Mouse (Mus musculus) embryonic fibroblast, embryonic 13.5 days (primary cell): ENCODE measurements around the gene Ccr4. TPM values are rescaled to one million over a fixed set of nuclear protein-coding genes. Genes with fewer than 3 reads are reported as not detected.

ENCODE experiments used
- H3K27ac ChIP-seq: 2 replicates; pipeline ENCODE4 v1.5.1; 2012; ENCODE audit warnings: low read length, control low read depth, inconsistent platforms; ENCODE audit not compliant: insufficient read depth
- H3K4me1 ChIP-seq: 2 replicates; pipeline ENCODE4 v1.6.1; 2011; ENCODE audit warnings: low read length; ENCODE audit not compliant: control insufficient read depth, insufficient read depth
- H3K4me3 ChIP-seq: 2 replicates; pipeline ENCODE4 v1.5.1; 2011; ENCODE audit warnings: mild to moderate bottlenecking, control low read depth, low read length; ENCODE audit not compliant: insufficient read depth
- CTCF ChIP-seq: IDR thresholded peaks from 2 replicates; pipeline ENCODE4 v1.5.1; 2011; ENCODE audit warnings: mild to moderate bottlenecking, control low read depth, low read length, moderate library complexity, borderline replicate concordance; ENCODE audit not compliant: insufficient read depth
- POLR2A ChIP-seq: IDR thresholded peaks from 2 replicates; pipeline ENCODE4 v1.6.1; 2011; ENCODE audit warnings: low read depth, mild to moderate bottlenecking, control low read depth, low read length, moderate library complexity
- polyA plus RNA-seq: library from polyadenylated mRNA; stranded (reverse); fragments of >200 nt; gene quantifications from 2 replicates; pipeline ENCODE4 v1.2.4, GENCODE M21; 2011; ENCODE audit warnings: low read depth; ENCODE audit not compliant: missing spikeins, insufficient read length

Ccr4 gene
- polyA plus RNA-seq = not detected in 2 replicates

GRCm38 (mm10) chr9:114504816-114505215 lies at the start of gene Ccr4:
TSS of gene Ccr4 (minus strand) at chr9:114504916.
- Histone ChIP-seq H3K4me3 (no peak within 1 kb of the TSS), H3K4me1 (no peaks in the 10 kb centered on the region), H3K27ac (no peak within 1 kb of the TSS)
- no peak for TF ChIP-seq CTCF
- no peak for TF ChIP-seq POLR2A

- H3K4me1 ChIP-seq = no peaks in the 10 kb centered on the region
- TF ChIP-seq CTCF = no peak
- TF ChIP-seq POLR2A = no peak
Measured at GRCm38 (mm10) chr9:114553828-114554227, 49.1 kb upstream of the Ccr4 start.

GRCm38 (mm10) chr9:114550033-114550432 lies 45.3 kb upstream of the Ccr4 start:
- Histone ChIP-seq H3K4me1 (no peaks in the 10 kb centered on the region; the same call in 1 of the 2 replicates), H3K4me3 (no peak overlapping the region), H3K27ac (no peak overlapping the region)
- TF ChIP-seq POLR2A (no peak), CTCF (no peak)

More at GRCm38 (mm10) chr9:114553828-114554227, 49.1 kb upstream of the Ccr4 start:
- no peak overlapping the region for H3K27ac ChIP-seq
- no peak overlapping the region for H3K4me3 ChIP-seq

GRCm38 (mm10) chr9:114549117-114549516 lies 44.4 kb upstream of the Ccr4 start:
- H3K4me1 ChIP-seq = no peaks in the 10 kb centered on the region; the same call in 1 of the 2 replicates

GRCm38 (mm10) chr9:114548496-114548895 lies 43.8 kb upstream of the Ccr4 start:
- Histone ChIP-seq H3K4me1 (no peaks in the 10 kb centered on the region; the same call in 1 of the 2 replicates), H3K4me3 (no peak overlapping the region), H3K27ac (no peak overlapping the region)
- TF ChIP-seq CTCF = no peak
- no peak for TF ChIP-seq POLR2A

More at GRCm38 (mm10) chr9:114549117-114549516, 44.4 kb upstream of the Ccr4 start:
- TF ChIP-seq POLR2A (no peak), CTCF (no peak)
- Histone ChIP-seq H3K4me3 (no peak overlapping the region), H3K27ac (no peak overlapping the region)

GRCm38 (mm10) chr9:114547643-114548077 lies 42.9 kb upstream of the Ccr4 start:
- H3K4me3 ChIP-seq = no peak overlapping the region
- no peak overlapping the region for H3K27ac ChIP-seq
- H3K4me1 ChIP-seq = no peaks in the 10 kb centered on the region; the same call in 1 of the 2 replicates
- TF ChIP-seq CTCF (no peak), POLR2A (no peak)

- H3K27ac ChIP-seq = no peak overlapping the region
- H3K4me1 ChIP-seq = no peaks in the 10 kb centered on the region; the same call in 1 of the 2 replicates
Measured at GRCm38 (mm10) chr9:114546765-114547164, 42.0 kb upstream of the Ccr4 start.

GRCm38 (mm10) chr9:114544754-114545393 lies 40.2 kb upstream of the Ccr4 start:
- no peaks in the 10 kb centered on the region; the same call in 1 of the 2 replicates for H3K4me1 ChIP-seq
- no peak overlapping the region for H3K4me3 ChIP-seq
- H3K27ac ChIP-seq = no peak overlapping the region
- TF ChIP-seq CTCF = no peak
- TF ChIP-seq POLR2A = no peak

More at GRCm38 (mm10) chr9:114546765-114547164, 42.0 kb upstream of the Ccr4 start:
- H3K4me3 ChIP-seq = no peak overlapping the region
- TF ChIP-seq POLR2A = no peak
- TF ChIP-seq CTCF = no peak

GRCm38 (mm10) chr9:114543882-114544753 lies 39.4 kb upstream of the Ccr4 start:
- Histone ChIP-seq H3K4me1 (no peaks in the 10 kb centered on the region; the same call in 1 of the 2 replicates), H3K4me3 (no peak overlapping the region), H3K27ac (no peak overlapping the region)
- TF ChIP-seq CTCF (no peak), POLR2A (no peak)
